Mouse (Mus musculus) liver, embryonic 16.5 days (tissue): ENCODE data around the gene Jun. TPM values are rescaled to one million over a fixed set of nuclear protein-coding genes. Genes with fewer than 3 reads are reported as not detected.

ENCODE experiments used
- ATAC-seq: fragments of 200-750 bp; cut with Nextera tagmentation; 2 replicates; pipeline ENCODE4 v1.8.0; 2017; ENCODE audit warnings: low read depth, mild to moderate bottlenecking, moderate number of reproducible peaks, moderate library complexity
- H3K27ac ChIP-seq: fragments of 300-500 bp; sonication (generic); 2 replicates; pipeline ENCODE4 v1.5.1; 2014; ENCODE audit warnings: mild to moderate bottlenecking, low read length
- H3K27me3 ChIP-seq: fragments of 300-500 bp; sonication (generic); 2 replicates; pipeline ENCODE4 v1.6.1; 2014; ENCODE audit warnings: low read depth, low read length, mixed read lengths; ENCODE audit not compliant: control insufficient read depth, insufficient read depth
- H3K36me3 ChIP-seq: fragments of 300-500 bp; sonication (generic); 2 replicates; pipeline ENCODE4 v1.6.1; 2014; ENCODE audit warnings: mild to moderate bottlenecking; ENCODE audit not compliant: control insufficient read depth, insufficient read depth
- H3K4me1 ChIP-seq: fragments of 300-500 bp; sonication (generic); 2 replicates; pipeline ENCODE4 v1.6.1; 2014; ENCODE audit warnings: low read depth, low read length, mixed read lengths; ENCODE audit not compliant: control insufficient read depth
- H3K4me2 ChIP-seq: fragments of 300-500 bp; sonication (generic); 2 replicates; pipeline ENCODE4 v1.6.1; 2014; ENCODE audit warnings: low read depth, low read length, mixed read lengths
- H3K4me3 ChIP-seq: fragments of 300-500 bp; sonication (generic); 2 replicates; pipeline ENCODE4 v1.5.1; 2014; ENCODE audit warnings: low read depth, mild to moderate bottlenecking, low read length
- H3K9ac ChIP-seq: fragments of 300-500 bp; sonication (generic); 2 replicates; pipeline ENCODE4 v1.6.1; 2014; ENCODE audit warnings: low read depth, low read length
- H3K9me3 ChIP-seq: fragments of 300-500 bp; sonication (generic); replicated peaks from 2 replicates; pipeline ENCODE4 v1.6.1; 2016; ENCODE audit warnings: low read length; ENCODE audit not compliant: control insufficient read depth
- WGBS: fragments of 180-500 bp; shearing (Covaris S2); extraction: QIAGEN DNeasy Blood & Tissue Kit; methylation state at CpG from one replicate; pipeline ENCODE4 v1.1.7; 2014; ENCODE audit not compliant: insufficient replicate concordance; 5-methylcytosine and 5-hydroxymethylcytosine counted together
- polyA plus RNA-seq: library from polyadenylated mRNA; unstranded; fragments of >200 nt; fragmentation: Nextera tagmentation; extraction: Ambion mirVana; gene quantifications from 2 replicates; pipeline ENCODE4 v1.2.1, GENCODE M21; 2015

The Jun gene
- polyA plus RNA-seq, 1 experiment from 2014 or later, result 5.5 TPM

DNA sequence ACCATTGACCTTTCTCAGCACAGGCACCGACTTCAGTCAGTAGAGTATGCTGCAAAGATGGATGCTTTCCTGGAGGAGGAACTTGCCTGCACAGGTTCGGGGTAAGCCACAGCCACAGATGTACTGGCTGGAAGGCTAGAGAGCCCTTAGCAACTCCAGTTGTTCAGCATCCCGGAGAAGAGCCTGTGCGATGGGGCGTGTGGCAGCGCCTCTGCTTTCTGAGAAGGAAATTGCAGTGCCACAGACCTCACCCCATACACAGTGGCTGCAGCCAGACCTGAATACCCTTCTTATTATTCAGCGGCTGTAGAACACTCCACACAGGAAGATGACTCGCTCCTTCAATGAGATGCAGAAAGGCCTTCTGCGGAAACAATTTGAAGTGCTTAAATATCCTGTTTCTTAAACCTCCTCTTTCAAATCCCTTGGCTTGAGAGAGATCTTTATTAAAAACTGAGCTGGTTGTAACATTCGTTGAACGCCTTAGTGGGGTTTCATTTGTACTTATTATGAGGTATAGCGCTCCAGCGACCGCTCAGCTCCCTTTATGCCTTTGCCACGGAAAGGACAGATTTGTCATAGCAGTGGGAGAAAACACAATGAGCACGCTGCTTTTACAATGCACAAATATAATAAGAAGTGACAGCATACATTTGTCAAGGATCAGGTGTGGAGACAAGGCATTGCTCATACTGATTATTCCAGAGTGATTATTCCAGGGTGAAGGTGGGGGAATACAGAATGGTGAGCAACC, 26.0 kb downstream of the Jun start:
- H3K27me3 ChIP-seq, result no peaks in the 10 kb centered on the region
- H3K27ac ChIP-seq, result no peak overlapping the region
- no peak overlapping the region for H3K4me2 ChIP-seq
- H3K9me3 ChIP-seq, result no peaks in the 10 kb centered on the region
- H3K4me3 ChIP-seq, result no peak overlapping the region
- no peak overlapping the region for H3K9ac ChIP-seq
- H3K36me3 ChIP-seq, result no peaks in the 10 kb centered on the region
- no peaks in the 10 kb centered on the region for H3K4me1 ChIP-seq
- WGBS, result 53% methylated on average over 16 of the region's 16 CpGs
- ATAC-seq, result no peak

DNA sequence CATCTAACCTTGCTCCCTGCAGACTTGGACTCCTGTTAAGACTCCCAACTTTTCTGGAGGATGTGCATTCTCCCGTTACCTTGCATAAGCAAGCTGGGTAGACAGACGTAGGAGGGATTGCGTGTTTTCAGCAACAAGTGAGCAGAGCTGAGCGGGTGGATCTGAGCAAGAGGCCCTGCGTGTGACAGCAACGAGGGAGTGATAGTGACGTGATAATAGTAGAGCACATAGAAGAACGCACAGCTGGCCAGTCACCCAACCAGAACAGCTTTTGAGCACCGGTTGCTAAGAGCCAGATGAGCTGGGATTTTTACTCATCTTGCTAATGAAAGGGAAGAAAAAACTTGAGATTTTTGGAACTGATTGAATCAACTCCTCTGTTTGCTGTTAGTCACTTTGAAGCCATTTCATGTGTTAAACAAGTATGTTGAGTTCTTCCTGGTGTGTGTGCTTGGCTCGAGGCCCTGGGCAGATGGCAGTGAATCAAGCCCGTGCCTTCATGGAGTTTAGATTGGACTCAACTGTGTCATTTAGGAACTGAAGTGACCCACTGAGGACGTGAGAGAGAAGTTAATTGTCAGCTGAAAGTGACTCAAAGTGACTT, 28.6 kb downstream of the Jun start:
- no peak overlapping the region for H3K27ac ChIP-seq
- H3K4me1 ChIP-seq, result no peaks in the 10 kb centered on the region
- ATAC-seq, result no peak
- no peak overlapping the region for H3K4me3 ChIP-seq
- no peaks in the 10 kb centered on the region for H3K9me3 ChIP-seq
- H3K27me3 ChIP-seq, result no peaks in the 10 kb centered on the region
- WGBS, result 66% methylated on average over 12 of the region's 12 CpGs
- no peak overlapping the region for H3K9ac ChIP-seq
- no peak overlapping the region for H3K4me2 ChIP-seq
- no peaks in the 10 kb centered on the region for H3K36me3 ChIP-seq

DNA sequence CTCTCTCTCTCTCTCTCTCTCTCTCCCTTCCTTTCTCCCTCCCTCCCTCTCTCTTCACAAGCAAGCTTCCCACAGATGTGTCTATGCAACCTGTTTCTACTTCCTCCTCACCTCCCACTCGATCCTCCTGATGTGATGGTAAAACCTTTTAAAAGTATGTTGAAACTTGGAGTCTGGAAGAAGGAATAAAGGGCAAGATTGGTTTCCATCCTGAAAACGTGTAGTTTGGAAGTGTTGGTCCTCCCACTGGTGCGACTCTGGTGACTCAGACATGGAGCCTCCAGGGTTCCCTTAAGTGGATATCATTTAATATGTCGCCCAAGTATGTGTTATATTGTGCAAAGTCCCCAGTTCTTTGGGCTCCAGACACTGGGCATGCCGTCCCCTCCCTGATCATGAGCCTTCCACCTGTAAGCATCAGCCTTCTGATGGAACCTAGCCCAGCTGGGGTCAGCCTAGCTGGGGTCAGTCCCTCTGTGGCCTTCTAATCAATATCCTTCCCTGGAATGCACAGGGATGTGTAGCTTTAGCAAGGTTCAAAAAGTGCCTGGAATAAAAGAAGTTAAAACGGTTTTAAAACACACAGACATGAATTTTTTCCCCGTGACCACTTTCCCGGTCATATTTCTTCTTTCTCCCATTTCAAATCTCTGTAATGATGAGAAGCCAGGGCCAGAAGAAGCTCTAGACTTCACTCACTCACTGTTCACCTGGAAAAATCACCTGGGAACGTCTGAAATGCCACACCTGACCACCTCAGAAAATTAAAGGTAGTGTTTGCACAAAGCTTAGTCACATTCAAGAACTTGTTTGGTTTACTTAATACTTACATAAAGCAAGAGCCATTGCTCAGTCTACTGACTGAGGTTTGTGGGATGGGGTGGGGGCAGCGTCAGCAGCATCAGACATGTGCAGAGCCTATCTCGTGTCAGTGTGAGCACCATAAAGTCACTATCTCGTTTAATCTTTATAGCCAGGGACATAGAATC, 30.1 kb downstream of the Jun start:
- H3K27ac ChIP-seq, result no peak overlapping the region
- H3K4me3 ChIP-seq, result no peak overlapping the region
- WGBS, result 53% methylated on average over 12 of the region's 12 CpGs
- H3K4me2 ChIP-seq, result no peak overlapping the region
- no peaks in the 10 kb centered on the region for H3K36me3 ChIP-seq
- ATAC-seq, result no peak
- H3K4me1 ChIP-seq, result no peaks in the 10 kb centered on the region
- no peaks in the 10 kb centered on the region for H3K9me3 ChIP-seq
- H3K9ac ChIP-seq, result no peak overlapping the region
- H3K27me3 ChIP-seq, result no peaks in the 10 kb centered on the region

DNA sequence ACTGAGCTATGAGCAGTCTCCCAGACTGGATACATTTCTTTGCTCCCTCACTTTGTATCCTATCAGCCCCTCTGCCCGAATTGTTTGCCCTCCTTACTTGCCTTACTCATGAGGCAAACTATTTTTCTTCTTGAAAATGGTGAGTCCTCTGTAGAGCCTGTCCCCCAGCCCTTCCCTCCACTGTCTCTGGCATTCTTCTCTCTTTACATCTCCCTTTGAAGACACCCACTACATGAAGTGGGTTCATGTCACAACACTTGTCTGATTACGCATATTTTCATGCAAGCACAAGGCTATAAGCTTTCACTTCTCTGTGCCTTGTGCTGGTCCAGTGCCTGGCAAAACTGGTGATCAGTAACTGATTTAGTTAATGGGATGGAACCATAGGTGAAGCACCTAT, 31.8 kb downstream of the Jun start:
- Histone ChIP-seq H3K27ac (no peak overlapping the region), H3K9ac (no peak overlapping the region), H3K4me2 (no peak overlapping the region), H3K9me3 (no peaks in the 10 kb centered on the region), H3K4me3 (no peak overlapping the region), H3K36me3 (no peaks in the 10 kb centered on the region), H3K27me3 (no peaks in the 10 kb centered on the region), H3K4me1 (no peaks in the 10 kb centered on the region)
- WGBS, result 51% methylated on average over 2 of the region's 2 CpGs
- no peak for ATAC-seq

DNA sequence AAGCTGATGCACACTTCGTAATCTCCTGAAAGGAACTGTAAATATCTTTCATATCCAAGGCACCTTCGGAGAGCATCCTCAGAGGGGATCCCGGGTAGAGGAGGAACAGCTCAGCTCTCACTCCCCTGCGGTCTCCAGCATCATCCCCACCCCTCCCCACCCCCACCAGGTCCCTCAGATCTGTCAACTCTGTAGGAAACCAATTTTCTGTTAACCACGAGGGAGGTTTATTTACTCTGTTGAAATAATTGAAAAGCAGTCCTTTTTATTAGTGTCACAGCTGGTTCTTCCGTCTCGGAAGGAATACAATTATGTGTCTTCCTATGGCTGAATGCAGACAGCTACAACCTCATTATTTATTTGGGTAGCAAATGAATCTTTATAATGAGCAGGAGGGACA, 33.8 kb downstream of the Jun start:
- no peak overlapping the region for H3K4me3 ChIP-seq
- WGBS, result 52% methylated on average over 7 of the region's 7 CpGs
- no peaks in the 10 kb centered on the region for H3K9me3 ChIP-seq
- no peaks in the 10 kb centered on the region for H3K36me3 ChIP-seq
- no peak overlapping the region for H3K4me2 ChIP-seq
- no peaks in the 10 kb centered on the region for H3K4me1 ChIP-seq
- no peak for ATAC-seq
- no peaks in the 10 kb centered on the region for H3K27me3 ChIP-seq
- H3K27ac ChIP-seq, result no peak overlapping the region
- no peak overlapping the region for H3K9ac ChIP-seq

DNA sequence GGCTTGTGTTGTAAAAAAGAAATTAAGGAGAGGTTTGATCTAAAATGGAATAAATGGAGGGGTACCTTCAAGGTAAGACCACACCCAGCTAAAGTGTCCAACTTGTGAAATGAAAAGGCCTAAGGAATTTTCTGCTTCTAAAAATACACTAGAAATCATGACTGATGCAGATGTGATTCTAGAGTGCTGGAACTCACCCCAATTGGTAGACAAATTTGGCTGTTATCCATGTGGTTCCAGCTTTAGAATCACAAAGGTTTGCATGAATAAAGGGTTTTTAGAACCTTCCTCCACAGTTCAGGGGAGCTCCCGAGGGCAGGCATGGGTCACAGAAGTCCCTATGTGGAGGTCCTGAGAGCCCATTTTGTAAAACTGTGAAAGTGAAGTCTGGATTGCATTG, 39.3 kb downstream of the Jun start:
- 47% methylated on average over 1 of the region's 1 CpGs for WGBS
- ATAC-seq, result no peak
- H3K9me3 ChIP-seq, result no peaks in the 10 kb centered on the region

DNA sequence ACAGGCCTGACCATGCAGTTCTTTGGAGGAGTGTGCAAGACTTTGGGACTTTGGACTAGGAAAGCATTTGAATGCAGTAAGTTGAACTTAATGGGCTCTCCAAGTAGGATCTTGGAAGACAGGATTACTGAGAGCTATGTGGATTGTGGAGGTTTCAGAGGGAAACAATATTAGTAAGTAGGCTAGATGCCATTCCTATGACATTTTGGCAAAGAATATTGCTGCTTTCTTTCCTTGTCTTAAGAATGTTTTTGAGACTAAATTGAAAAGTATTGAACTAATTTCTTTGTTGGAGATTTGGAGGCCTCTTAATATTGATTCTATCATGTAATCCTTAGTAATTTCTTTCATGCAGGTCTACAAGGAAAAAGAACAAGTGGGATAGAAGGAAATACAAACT, 39.8 kb downstream of the Jun start:
- no peaks in the 10 kb centered on the region for H3K36me3 ChIP-seq

More for the DNA sequence above, 39.3 kb downstream of the Jun start:
- H3K4me2 ChIP-seq, result no peak overlapping the region
- no peak overlapping the region for H3K9ac ChIP-seq
- H3K27me3 ChIP-seq, result no peaks in the 10 kb centered on the region
- H3K27ac ChIP-seq, result no peak overlapping the region
- H3K4me1 ChIP-seq, result no peaks in the 10 kb centered on the region
- H3K4me3 ChIP-seq, result no peak overlapping the region
- H3K36me3 ChIP-seq, result no peaks in the 10 kb centered on the region

DNA sequence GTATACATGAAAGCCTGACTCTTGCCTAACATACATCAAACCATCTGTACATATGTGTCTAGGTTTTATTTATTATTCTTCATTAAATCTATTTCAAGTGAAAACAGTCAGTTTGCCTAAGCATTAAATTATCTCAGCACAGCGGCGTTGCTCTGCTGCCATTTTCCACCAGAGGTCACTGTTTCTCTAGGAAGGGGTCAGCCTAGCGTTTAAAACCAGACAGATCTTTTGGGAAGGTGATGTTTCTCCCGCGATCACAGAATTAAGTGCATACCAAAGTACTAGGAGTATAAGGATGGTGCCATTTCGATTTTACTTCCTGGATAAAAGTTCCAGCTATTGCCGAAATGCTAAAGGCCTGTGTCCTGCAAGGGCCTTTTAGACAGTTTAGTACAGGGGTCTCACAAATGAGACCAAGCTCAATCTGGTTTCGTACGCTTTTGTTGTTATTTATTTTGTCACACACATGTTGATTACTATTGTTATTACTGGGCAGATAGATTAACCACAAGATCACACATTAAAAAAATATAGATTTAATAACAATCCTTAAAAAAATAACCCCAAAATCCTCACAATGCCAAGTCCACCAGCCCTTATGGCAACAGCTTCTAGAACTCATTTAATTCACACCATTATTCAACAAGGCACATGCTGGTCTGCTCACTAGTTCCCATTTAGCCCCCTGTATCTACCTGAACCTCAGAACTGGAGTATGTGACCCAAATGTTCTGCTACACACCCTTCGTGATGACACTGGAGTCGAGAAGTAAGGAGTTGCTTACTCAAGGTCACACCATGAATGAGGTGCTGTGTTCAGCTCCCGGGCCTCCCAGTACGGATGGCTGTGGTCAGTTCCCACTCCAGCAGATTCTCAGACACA, 43.6 kb downstream of the Jun start:
- Histone ChIP-seq H3K9me3 (no peaks in the 10 kb centered on the region), H3K36me3 (no peaks in the 10 kb centered on the region), H3K27ac (no peak overlapping the region), H3K4me2 (no peak overlapping the region), H3K9ac (no peak overlapping the region), H3K27me3 (no peaks in the 10 kb centered on the region), H3K4me3 (no peak overlapping the region), H3K4me1 (no peaks in the 10 kb centered on the region)
- no peak for ATAC-seq
- 32% methylated on average over 13 of the region's 13 CpGs for WGBS

More for the DNA sequence above, 39.8 kb downstream of the Jun start:
- Histone ChIP-seq H3K4me2 (no peak overlapping the region), H3K9me3 (no peaks in the 10 kb centered on the region), H3K27ac (no peak overlapping the region), H3K9ac (no peak overlapping the region), H3K4me1 (no peaks in the 10 kb centered on the region), H3K27me3 (no peaks in the 10 kb centered on the region), H3K4me3 (no peak overlapping the region)
- no peak for ATAC-seq
